Mouse (Mus musculus): ENCODE results near the gene Gm49337.

The Gm49337 gene

GRCm38 (mm10) chr4:116162142-116162541 is 11.0 kb upstream of the Gm49337 start:
- DNase-seq (ENCODE audit: low spot score in 2 of 2): no peak

DNA sequence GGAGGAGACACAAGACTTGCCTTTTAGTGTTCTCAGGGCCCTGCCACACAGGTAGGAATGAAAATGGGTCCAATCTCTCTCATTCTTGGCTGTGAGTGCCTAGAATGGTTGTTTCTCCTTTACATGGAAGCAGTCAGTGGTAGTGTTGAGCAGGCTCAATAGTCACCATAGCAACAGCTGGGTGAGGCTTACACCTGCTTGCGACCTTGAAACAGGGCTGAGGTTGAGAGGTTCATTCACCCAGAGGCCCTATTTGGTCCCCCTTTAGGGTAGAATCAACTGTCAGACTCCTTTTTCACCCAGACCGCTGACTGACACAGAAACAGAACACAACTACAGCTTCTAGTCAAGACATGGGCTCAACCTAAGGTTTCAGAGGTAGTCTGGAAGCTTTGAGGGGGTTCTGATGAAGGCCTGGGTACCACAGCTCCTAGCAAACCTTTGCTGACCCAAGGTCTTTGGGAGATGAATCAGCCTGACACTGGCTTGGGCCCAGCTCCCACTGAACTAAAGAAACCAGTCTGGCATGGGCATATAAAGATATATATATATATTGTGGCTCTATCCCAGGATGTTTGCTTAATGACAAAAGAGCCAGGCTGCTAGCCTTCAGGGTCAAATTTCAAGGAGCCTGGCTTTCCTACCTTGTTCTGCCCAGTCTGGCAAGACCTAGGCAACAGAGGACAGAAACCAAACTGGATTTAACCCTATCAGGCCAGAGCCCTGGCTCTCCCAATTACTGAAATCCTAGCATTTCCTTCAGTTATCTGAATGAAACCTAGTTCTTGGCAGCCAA is 8.2 kb upstream of the Gm49337 start:
- no peak for DNase-seq (ENCODE audit: low spot score in 2 of 2)

GRCm38 (mm10) chr4:116165708-116166407 is 7.3 kb upstream of the Gm49337 start:
- DNase-seq (ENCODE audit: low spot score in 2 of 2): no peak

- DNase-seq (ENCODE audit: low spot score in 2 of 2): no peak
These were observed 5.8 kb upstream of the Gm49337 start, which contains the start of gene Tspan1 for GRCm38 (mm10) chr4:116167404-116167803. Gene Tspan1, minus strand, starts transcription at chr4:116167601.

DNA sequence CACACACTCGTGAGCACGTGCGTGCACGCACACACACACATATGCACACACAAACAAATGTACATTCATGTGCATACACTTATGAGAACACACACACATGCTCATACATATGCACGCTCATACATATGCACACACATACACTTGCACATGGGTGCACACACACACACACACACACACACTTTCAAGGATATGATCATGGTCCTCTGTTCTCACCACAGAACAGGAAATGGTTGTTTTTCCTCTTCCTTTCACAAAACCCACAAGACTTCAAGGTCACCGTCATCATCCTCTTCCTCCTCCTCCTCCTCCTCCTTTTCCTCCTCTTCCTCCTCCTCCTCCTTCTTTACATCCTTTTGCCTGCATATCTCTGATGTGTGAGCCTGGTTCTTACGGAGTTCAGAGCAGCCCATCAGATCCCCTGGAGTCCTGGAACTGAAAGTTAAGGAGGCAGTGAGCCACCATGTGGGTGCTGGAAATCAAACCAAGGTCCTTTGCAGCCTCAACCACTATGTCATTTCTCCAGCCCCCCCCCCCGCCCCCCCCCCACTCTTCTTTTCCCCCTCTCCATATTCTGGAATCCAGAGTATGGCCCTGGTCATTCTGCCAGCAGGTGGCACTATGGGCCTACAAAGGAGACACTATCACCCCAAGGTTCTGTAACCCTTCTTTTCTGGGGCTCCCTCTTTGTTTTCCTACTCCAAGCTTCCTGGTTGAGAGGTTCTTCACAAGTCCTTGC is 4.4 kb upstream of the Gm49337 start:
- peak in 1 of 2 experiments; percentile 61 for DNase-seq (ENCODE audit: low spot score in 2 of 2)

DNA sequence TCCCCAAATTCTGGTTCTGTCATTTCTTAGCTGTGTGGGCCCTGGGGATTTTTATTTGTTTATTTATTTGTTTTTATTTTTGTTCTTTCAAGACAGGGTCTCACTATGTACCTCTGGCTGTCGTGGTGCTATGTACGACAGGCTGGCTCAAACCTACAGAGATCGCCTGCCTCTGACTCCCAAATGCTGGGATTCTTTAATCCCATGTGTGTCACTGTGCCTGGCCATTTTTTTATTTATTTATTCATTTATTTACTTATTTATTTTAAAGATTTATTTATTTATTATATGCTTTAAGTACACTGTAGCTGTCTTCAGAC is 3.9 kb upstream of the Gm49337 start:
- no peak for DNase-seq (ENCODE audit: low spot score in 2 of 2)

DNA sequence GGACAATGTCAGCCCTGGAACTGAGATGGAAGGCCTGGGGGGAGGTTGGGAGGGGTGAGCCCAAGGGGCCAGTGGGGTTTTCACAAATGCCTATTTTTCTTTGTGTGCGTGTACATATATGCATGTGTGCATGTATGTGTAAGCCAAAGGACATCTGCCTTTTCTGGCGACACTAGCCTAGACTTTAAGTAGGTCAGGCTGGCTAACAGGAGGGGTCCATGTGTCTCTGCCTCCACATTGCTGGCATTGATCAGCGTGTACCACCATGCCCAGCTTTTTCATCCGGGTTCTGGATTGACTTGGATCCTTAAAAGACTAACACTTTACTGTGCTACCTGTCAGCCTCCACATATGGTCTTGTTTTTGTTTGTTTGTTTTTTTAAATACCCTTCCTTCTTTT is 568 bp downstream of the Gm49337 start:
- DNase-seq (ENCODE audit: low spot score in 2 of 2): no peak

- no peak for DNase-seq (ENCODE audit: low spot score in 2 of 2)
These were observed 1.4 kb downstream of the Gm49337 start for GRCm38 (mm10) chr4:116174466-116175116.

- no peak for DNase-seq (ENCODE audit: low spot score in 2 of 2)
These were observed 2.0 kb downstream of the Gm49337 start for GRCm38 (mm10) chr4:116175136-116175535.

DNA sequence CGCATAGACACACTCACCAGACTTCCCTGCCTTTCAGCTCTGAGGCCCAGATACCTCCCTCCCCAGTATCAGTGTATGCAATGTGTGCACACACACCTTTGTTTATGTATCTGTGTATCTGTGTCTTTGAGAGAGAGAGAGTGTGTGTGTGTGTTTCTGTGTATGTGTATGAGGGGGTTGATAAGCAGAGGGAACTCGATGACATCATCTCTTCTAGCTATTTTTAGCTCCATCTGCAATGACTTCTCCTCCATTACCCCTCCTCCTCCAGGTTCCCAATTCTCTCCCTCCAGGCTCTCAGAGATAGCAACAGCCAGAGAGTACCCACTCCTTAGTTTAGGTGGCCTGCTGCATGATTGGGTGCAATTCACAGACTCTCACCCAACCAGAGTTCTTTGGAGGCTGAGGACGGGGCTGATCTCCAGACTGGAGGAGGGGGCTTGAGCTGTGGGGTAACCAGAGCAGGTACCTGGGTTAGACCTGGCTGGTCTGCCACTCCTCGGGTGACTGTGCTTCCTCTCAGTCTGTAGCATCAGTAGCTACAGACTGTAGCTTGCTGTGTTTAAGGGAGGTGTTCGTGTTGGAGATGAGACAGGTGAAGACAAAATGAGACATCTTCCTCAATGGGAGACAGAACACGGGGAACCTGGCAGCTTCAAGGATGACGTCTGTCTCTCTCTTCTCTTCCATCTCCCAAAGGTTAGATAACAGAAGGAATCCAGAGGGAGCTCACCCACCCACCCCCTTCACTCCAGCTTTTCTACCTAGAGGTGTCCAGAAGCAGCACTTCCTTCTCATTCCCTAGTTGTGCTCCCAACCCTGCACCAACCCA is 2.7 kb downstream of the Gm49337 start:
- DNase-seq (ENCODE audit: low spot score in 2 of 2): peak in 1 of 2 experiments; percentile 53

DNA sequence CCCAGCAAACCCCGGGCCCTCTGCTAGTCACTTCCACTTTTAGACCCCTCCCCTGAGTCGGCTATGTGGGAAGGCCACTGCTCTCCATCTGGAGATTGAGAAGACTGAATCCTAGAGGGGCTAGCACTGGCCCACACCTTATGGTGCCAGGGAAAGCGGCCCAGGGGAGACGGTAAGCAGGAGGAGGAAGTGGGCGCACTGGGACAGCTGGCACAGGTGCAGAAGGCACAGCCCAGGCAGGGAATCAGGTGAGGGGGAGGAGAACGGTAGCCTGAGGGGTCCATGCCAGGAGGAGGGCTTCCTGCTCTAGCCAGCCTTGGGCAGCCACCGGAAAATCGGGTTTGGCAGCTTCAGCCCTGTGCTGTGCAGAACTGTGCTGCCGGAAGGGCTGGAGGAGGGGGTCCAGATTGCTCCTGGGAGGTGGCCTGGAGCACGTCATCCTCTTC is 3.4 kb downstream of the Gm49337 start:
- DNase-seq (ENCODE audit: low spot score in 2 of 2): peak; percentile 67 to 68

GRCm38 (mm10) chr4:116177140-116177539 is 4.0 kb downstream of the Gm49337 start:
- no peak for DNase-seq (ENCODE audit: low spot score in 2 of 2)

GRCm38 (mm10) chr4:116182079-116182478 is 8.9 kb downstream of the Gm49337 start:
- DNase-seq (ENCODE audit: low spot score in 2 of 2): no peak

GRCm38 (mm10) chr4:116182745-116183144 is 9.6 kb downstream of the Gm49337 start:
- DNase-seq (ENCODE audit: low spot score in 2 of 2): no peak

GRCm38 (mm10) chr4:116185083-116185482 is 11.9 kb downstream of the Gm49337 start:
- no peak for DNase-seq (ENCODE audit: low spot score in 2 of 2)

DNA sequence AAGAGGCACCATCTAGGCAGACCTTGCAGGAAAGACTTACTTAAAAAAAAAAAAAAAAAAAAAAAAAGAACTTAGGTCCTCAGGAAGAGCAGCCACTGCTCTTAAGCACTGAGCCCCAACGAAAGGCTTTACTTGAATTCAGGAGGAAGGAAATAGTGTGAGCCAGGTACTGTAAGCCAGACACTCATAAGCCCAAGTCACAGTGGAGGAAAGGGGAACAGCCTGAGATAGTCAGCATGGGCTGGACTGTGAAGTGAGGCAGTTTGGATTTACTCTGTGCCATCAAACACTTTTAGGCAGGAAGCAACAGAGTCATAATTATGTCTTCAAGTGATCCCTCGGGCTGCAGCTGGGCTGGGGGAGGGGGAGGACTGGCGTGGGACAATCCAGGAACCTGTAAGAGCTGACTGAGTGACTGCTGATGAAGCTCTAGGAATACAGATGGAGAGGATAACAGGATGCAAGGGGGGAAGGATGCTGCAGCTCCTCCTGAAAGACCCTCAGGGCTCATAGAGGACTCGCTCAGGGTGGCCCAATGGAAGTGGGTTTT is 19.2 kb downstream of the Gm49337 start:
- no peak for DNase-seq (ENCODE audit: low spot score in 2 of 2)

- DNase-seq (ENCODE audit: low spot score in 2 of 2): no peak
These were observed 20.6 kb downstream of the Gm49337 start for GRCm38 (mm10) chr4:116193583-116194383.

- DNase-seq (ENCODE audit: low spot score in 2 of 2): no peak
These were observed 25.2 kb downstream of the Gm49337 start for GRCm38 (mm10) chr4:116198422-116198821.

DNA sequence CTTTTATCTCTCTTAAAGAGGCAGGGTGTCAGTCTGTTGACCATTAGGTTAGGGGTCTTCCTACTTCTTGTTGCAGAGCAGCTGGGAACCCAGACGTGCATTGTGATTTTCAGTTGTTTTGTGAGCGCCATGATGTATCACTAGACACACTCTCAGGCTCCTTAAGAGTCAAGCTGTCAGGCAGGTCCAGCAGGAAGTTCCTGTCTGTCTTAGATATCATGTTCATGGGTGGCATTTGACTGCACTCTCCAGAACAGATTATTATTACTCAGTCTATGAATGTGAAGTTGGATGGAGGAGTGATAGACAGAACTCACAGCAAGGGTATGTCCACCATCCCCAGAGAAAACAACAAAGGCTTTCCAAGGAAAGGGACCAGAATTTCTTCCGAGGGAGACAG is 31.2 kb downstream of the Gm49337 start:
- DNase-seq (ENCODE audit: low spot score in 2 of 2): no peak

GRCm38 (mm10) chr4:116206531-116206930 is 33.3 kb downstream of the Gm49337 start:
- DNase-seq (ENCODE audit: low spot score in 2 of 2): no peak

Measured in right cerebral cortex, postnatal 36 days (tissue).